Comparison of ENCODE assay signal across 8 mouse cellular contexts in genomic region chr6:40893577-40893976, GRCm38 (mm10). TPM values are rescaled to one million over a fixed set of nuclear protein-coding genes. Genes with fewer than 3 reads are reported as not detected.
DNase-seq lines count a peak whose midpoint lies in the region; ATAC-seq and TF ChIP-seq lines count a peak whose summit lies in the region.

No protein-coding gene starts in this region.

- H3K36me3 ChIP-seq in forebrain, embryonic 14.5 days (ENCODE audit: control insufficient read depth, insufficient read depth, low read length) = no peaks in the 10 kb centered on the region
- no peaks in the 10 kb centered on the region for H3K36me3 ChIP-seq in forebrain, embryonic 15.5 days
- H3K36me3 ChIP-seq in midbrain, embryonic 12.5 days = no peaks in the 10 kb centered on the region
- no peaks in the 10 kb centered on the region for H3K36me3 ChIP-seq in midbrain, embryonic 15.5 days (replicated peaks)
- H3K36me3 ChIP-seq in liver, embryonic 13.5 days = no peaks in the 10 kb centered on the region
- H3K36me3 ChIP-seq in spleen, adult 2 months (ENCODE audit: control insufficient read depth, insufficient read depth, low read length) = no peaks in the 10 kb centered on the region
- H3K36me3 ChIP-seq in forebrain, embryonic 10.5 days (replicated peaks) = no peaks in the 10 kb centered on the region

- no peaks in the 10 kb centered on the region for H3K27me3 ChIP-seq in forebrain, embryonic 14.5 days (replicated peaks; ENCODE audit: control insufficient read depth, insufficient read depth, low read length)
- H3K27me3 ChIP-seq in forebrain, embryonic 15.5 days = no peaks in the 10 kb centered on the region
- no peaks in the 10 kb centered on the region for H3K27me3 ChIP-seq in midbrain, embryonic 12.5 days
- no peaks in the 10 kb centered on the region for H3K27me3 ChIP-seq in midbrain, embryonic 15.5 days (replicated peaks)
- no peaks in the 10 kb centered on the region for H3K27me3 ChIP-seq in liver, embryonic 13.5 days
- H3K27me3 ChIP-seq in spleen, adult 2 months (ENCODE audit: control insufficient read depth, insufficient read depth, low read length) = no peaks in the 10 kb centered on the region
- H3K27me3 ChIP-seq in forebrain, embryonic 10.5 days (ENCODE audit: poor library complexity, severe bottlenecking) = no peaks in the 10 kb centered on the region

- DNase-seq in forebrain, embryonic 14.5 days (ENCODE audit: low spot score) = peak; percentile 7
- peak; percentile 53 for DNase-seq in embryo, embryonic 10 days (ENCODE audit: low spot score)
- DNase-seq in liver, embryonic 13.5 days = peak; percentile 4
- peak; percentile 22 to 60 for DNase-seq in spleen, adult 2 months (ENCODE audit: low read depth in 1 of 2, low spot score in 2 of 2)
- DNase-seq in forebrain, embryonic 10.5 days (ENCODE audit: extremely low spot score, low spot score) = no peak

- no peak overlapping the region for H3K27ac ChIP-seq in forebrain, embryonic 14.5 days (ENCODE audit: low read depth, low read length)
- no peak overlapping the region for H3K27ac ChIP-seq in forebrain, embryonic 15.5 days (replicated peaks)
- no peak overlapping the region for H3K27ac ChIP-seq in midbrain, embryonic 12.5 days (replicated peaks)
- H3K27ac ChIP-seq in midbrain, embryonic 15.5 days = no peak overlapping the region
- H3K27ac ChIP-seq in liver, embryonic 13.5 days = no peak overlapping the region
- H3K27ac ChIP-seq in spleen, adult 2 months (ENCODE audit: insufficient read depth, low read length) = no peak overlapping the region
- no peak overlapping the region for H3K27ac ChIP-seq in forebrain, embryonic 10.5 days

- TF ChIP-seq POLR2A in spleen, adult 2 months (IDR thresholded peaks at IDR 0.05; ENCODE audit: low read depth, low read length) = no peak

- peak; percentile 41; the same call in 1 of the 2 replicates for TF ChIP-seq CTCF in spleen, adult 2 months (IDR thresholded peaks at IDR 0.05; ENCODE audit: extremely low read depth, insufficient read depth, insufficient read length, insufficient replicate concordance)

- 48% methylated on average over 7 of the region's 7 CpGs for WGBS in forebrain, embryonic 14.5 days
- WGBS in forebrain, embryonic 15.5 days = 42% methylated on average over 7 of the region's 7 CpGs
- WGBS in midbrain, embryonic 12.5 days = 42% methylated on average over 7 of the region's 7 CpGs
- 46% methylated on average over 7 of the region's 7 CpGs for WGBS in midbrain, embryonic 15.5 days
- WGBS in liver, embryonic 13.5 days (ENCODE audit: insufficient replicate concordance) = 26% methylated on average over 7 of the region's 7 CpGs
- WGBS in spleen, adult 2 months = 31% methylated on average over 7 of the region's 7 CpGs
- WGBS in forebrain, embryonic 10.5 days = 43% methylated on average over 7 of the region's 7 CpGs

- no peak overlapping the region for H3K4me2 ChIP-seq in forebrain, embryonic 14.5 days (ENCODE audit: low read length)
- H3K4me2 ChIP-seq in forebrain, embryonic 15.5 days (replicated peaks) = no peak overlapping the region
- H3K4me2 ChIP-seq in midbrain, embryonic 12.5 days (replicated peaks) = no peak overlapping the region
- H3K4me2 ChIP-seq in midbrain, embryonic 15.5 days = no peak overlapping the region
- no peak overlapping the region for H3K4me2 ChIP-seq in liver, embryonic 13.5 days

- H3K9ac ChIP-seq in forebrain, embryonic 14.5 days (ENCODE audit: low read length) = no peak overlapping the region
- no peak overlapping the region for H3K9ac ChIP-seq in forebrain, embryonic 15.5 days (replicated peaks)
- no peak overlapping the region for H3K9ac ChIP-seq in midbrain, embryonic 12.5 days (replicated peaks)
- no peak overlapping the region for H3K9ac ChIP-seq in midbrain, embryonic 15.5 days
- no peak overlapping the region for H3K9ac ChIP-seq in liver, embryonic 13.5 days

- H3K4me3 ChIP-seq in forebrain, embryonic 14.5 days (ENCODE audit: low read depth, low read length) = no peak overlapping the region
- H3K4me3 ChIP-seq in forebrain, embryonic 15.5 days = no peak overlapping the region
- no peak overlapping the region for H3K4me3 ChIP-seq in midbrain, embryonic 12.5 days
- H3K4me3 ChIP-seq in midbrain, embryonic 15.5 days = no peak overlapping the region
- H3K4me3 ChIP-seq in liver, embryonic 13.5 days (replicated peaks) = no peak overlapping the region
- H3K4me3 ChIP-seq in spleen, adult 2 months (ENCODE audit: extremely low read depth, insufficient read depth, insufficient read length) = no peak overlapping the region
- H3K4me3 ChIP-seq in forebrain, embryonic 10.5 days = no peak overlapping the region

- ATAC-seq in forebrain, embryonic 14.5 days = no peak
- no peak for ATAC-seq in forebrain, embryonic 15.5 days (replicated peaks)
- ATAC-seq in midbrain, embryonic 12.5 days (ENCODE audit: low FRiP score, low read depth) = peak; percentile 23; the same call in 1 of the 2 replicates
- no peak for ATAC-seq in midbrain, embryonic 15.5 days (replicated peaks)
- no peak for ATAC-seq in liver, embryonic 13.5 days (ENCODE audit: low read depth)

- no peaks in the 10 kb centered on the region for H3K4me1 ChIP-seq in forebrain, embryonic 14.5 days (ENCODE audit: control insufficient read depth, insufficient read depth, low read length)
- no peaks in the 10 kb centered on the region for H3K4me1 ChIP-seq in forebrain, embryonic 15.5 days
- H3K4me1 ChIP-seq in midbrain, embryonic 12.5 days = no peaks in the 10 kb centered on the region
- no peaks in the 10 kb centered on the region for H3K4me1 ChIP-seq in midbrain, embryonic 15.5 days
- H3K4me1 ChIP-seq in liver, embryonic 13.5 days (replicated peaks) = no peaks in the 10 kb centered on the region
- H3K4me1 ChIP-seq in spleen, adult 2 months (ENCODE audit: control insufficient read depth, insufficient read depth, insufficient read length) = no peaks in the 10 kb centered on the region
- H3K4me1 ChIP-seq in forebrain, embryonic 10.5 days = no peaks in the 10 kb centered on the region

- no peaks in the 10 kb centered on the region for H3K9me3 ChIP-seq in forebrain, embryonic 14.5 days (replicated peaks; ENCODE audit: control insufficient read depth, low read length)
- H3K9me3 ChIP-seq in forebrain, embryonic 15.5 days = no peaks in the 10 kb centered on the region
- H3K9me3 ChIP-seq in midbrain, embryonic 12.5 days = no peaks in the 10 kb centered on the region
- no peaks in the 10 kb centered on the region for H3K9me3 ChIP-seq in midbrain, embryonic 15.5 days
- H3K9me3 ChIP-seq in liver, embryonic 13.5 days (replicated peaks) = no peaks in the 10 kb centered on the region
- H3K9me3 ChIP-seq in forebrain, embryonic 10.5 days = no peaks in the 10 kb centered on the region

RNA-seq across cellular contexts. Expression of gene Moxd2, which starts 6.3 kb away (rescaled TPM):
- polyA plus RNA-seq in forebrain, embryonic 14.5 days (2014; fragmentation: Nextera tagmentation; extraction: Ambion mirVana) = not detected in 2 replicates
- not detected in 2 replicates for polyA plus RNA-seq in forebrain, embryonic 15.5 days (2015; fragmentation: Nextera tagmentation; extraction: Ambion mirVana)
- not detected in 2 replicates for polyA plus RNA-seq in midbrain, embryonic 12.5 days (2016; fragmentation: Nextera tagmentation; extraction: Ambion mirVana)
- polyA plus RNA-seq in midbrain, embryonic 15.5 days (2015; fragmentation: Nextera tagmentation; extraction: Ambion mirVana) = not detected in 2 replicates
- polyA plus RNA-seq in liver, embryonic 13.5 days (2015; fragmentation: Nextera tagmentation; extraction: Ambion mirVana) = not detected in 2 replicates
- not detected in 2 replicates for polyA plus RNA-seq in spleen, adult 2 months (2012; rRNA removed)
- polyA plus RNA-seq in forebrain, embryonic 10.5 days (2016; fragmentation: Nextera tagmentation; extraction: Ambion mirVana) = not detected in 2 replicates

RNA-seq across cellular contexts. Expression of gene Prss58, which starts 6.6 kb away (rescaled TPM):
- not detected in 2 replicates for polyA plus RNA-seq in forebrain, embryonic 14.5 days (2014; fragmentation: Nextera tagmentation; extraction: Ambion mirVana)
- polyA plus RNA-seq in forebrain, embryonic 15.5 days (2015; fragmentation: Nextera tagmentation; extraction: Ambion mirVana) = not detected in 2 replicates
- not detected in 2 replicates for polyA plus RNA-seq in midbrain, embryonic 12.5 days (2016; fragmentation: Nextera tagmentation; extraction: Ambion mirVana)
- not detected in 2 replicates for polyA plus RNA-seq in midbrain, embryonic 15.5 days (2015; fragmentation: Nextera tagmentation; extraction: Ambion mirVana)
- not detected in 2 replicates for polyA plus RNA-seq in liver, embryonic 13.5 days (2015; fragmentation: Nextera tagmentation; extraction: Ambion mirVana)
- polyA plus RNA-seq in spleen, adult 2 months (2012; rRNA removed) = not detected in 2 replicates
- not detected in 2 replicates for polyA plus RNA-seq in forebrain, embryonic 10.5 days (2016; fragmentation: Nextera tagmentation; extraction: Ambion mirVana)

RNA-seq across cellular contexts. Expression of gene 1700074P13Rik, which starts 46.8 kb away (rescaled TPM):
- not detected in 2 replicates for polyA plus RNA-seq in forebrain, embryonic 14.5 days (2014; fragmentation: Nextera tagmentation; extraction: Ambion mirVana)
- not detected in 2 replicates for polyA plus RNA-seq in forebrain, embryonic 15.5 days (2015; fragmentation: Nextera tagmentation; extraction: Ambion mirVana)
- not detected in 2 replicates for polyA plus RNA-seq in midbrain, embryonic 12.5 days (2016; fragmentation: Nextera tagmentation; extraction: Ambion mirVana)
- not detected in 2 replicates for polyA plus RNA-seq in midbrain, embryonic 15.5 days (2015; fragmentation: Nextera tagmentation; extraction: Ambion mirVana)
- polyA plus RNA-seq in liver, embryonic 13.5 days (2015; fragmentation: Nextera tagmentation; extraction: Ambion mirVana) = not detected in 2 replicates
- not detected in 2 replicates for polyA plus RNA-seq in spleen, adult 2 months (2012; rRNA removed)
- not detected in 2 replicates for polyA plus RNA-seq in forebrain, embryonic 10.5 days (2016; fragmentation: Nextera tagmentation; extraction: Ambion mirVana)

RNA-seq across cellular contexts. Expression of gene Gm4744, which starts 58.1 kb away (rescaled TPM):
- polyA plus RNA-seq in forebrain, embryonic 14.5 days (2014; fragmentation: Nextera tagmentation; extraction: Ambion mirVana) = not detected in 2 replicates
- polyA plus RNA-seq in forebrain, embryonic 15.5 days (2015; fragmentation: Nextera tagmentation; extraction: Ambion mirVana) = not detected in 2 replicates
- polyA plus RNA-seq in midbrain, embryonic 12.5 days (2016; fragmentation: Nextera tagmentation; extraction: Ambion mirVana) = not detected in 2 replicates
- polyA plus RNA-seq in midbrain, embryonic 15.5 days (2015; fragmentation: Nextera tagmentation; extraction: Ambion mirVana) = not detected in 2 replicates
- polyA plus RNA-seq in liver, embryonic 13.5 days (2015; fragmentation: Nextera tagmentation; extraction: Ambion mirVana) = not detected in 2 replicates
- polyA plus RNA-seq in spleen, adult 2 months (2012; rRNA removed) = 0.16 TPM in 1 of 2 replicates, not detected in the other
- polyA plus RNA-seq in forebrain, embryonic 10.5 days (2016; fragmentation: Nextera tagmentation; extraction: Ambion mirVana) = not detected in 2 replicates
